Mouse (Mus musculus) C2C12 (cell line): Measurements from ENCODE around the gene Nek2. TPM values are rescaled to one million over a fixed set of nuclear protein-coding genes. Genes with fewer than 3 reads are reported as not detected.

Experiments
- H3K27me3 ChIP-seq: one replicate; pipeline ENCODE4 v1.6.1; 2011; ENCODE audit not compliant: control insufficient read depth, insufficient read depth, insufficient read length
- H3K36me3 ChIP-seq: one replicate; pipeline ENCODE4 v1.6.1; 2011; ENCODE audit not compliant: control insufficient read depth, insufficient read depth
- H3K4me3 ChIP-seq: one replicate; pipeline ENCODE4 v1.5.1; 2011; ENCODE audit warnings: mild to moderate bottlenecking, control low read depth; ENCODE audit not compliant: poor library complexity, insufficient read depth, severe bottlenecking
- H3K79me2 ChIP-seq: one replicate; pipeline ENCODE4 v1.6.1; 2011; ENCODE audit not compliant: control insufficient read depth, insufficient read depth
- H3K79me3 ChIP-seq: one replicate; pipeline ENCODE4 v1.6.1; 2011; ENCODE audit warnings: low read depth, control low read depth
- H3ac ChIP-seq: one replicate; pipeline ENCODE3; 2011; ENCODE audit warnings: low read depth; ENCODE audit not compliant: control insufficient read depth, insufficient read length
- CEBPB ChIP-seq: IDR thresholded peaks from one replicate; pipeline ENCODE4 v1.6.1; 2011; ENCODE audit warnings: low read depth, mild to moderate bottlenecking, control low read depth, moderate library complexity
- CTCF ChIP-seq: IDR thresholded peaks from one replicate; pipeline ENCODE4 v1.5.1; 2011; ENCODE audit not compliant: control insufficient read depth, insufficient read depth, insufficient read length
- FOSL1 ChIP-seq: IDR thresholded peaks from one replicate; pipeline ENCODE4 v1.8.0; 2011; ENCODE audit warnings: mild to moderate bottlenecking, low read length; ENCODE audit not compliant: poor library complexity, insufficient read depth, severe bottlenecking
- MAX ChIP-seq: IDR thresholded peaks from one replicate; pipeline ENCODE4 v1.6.1; 2011; ENCODE audit warnings: mild to moderate bottlenecking, control low read depth
- MYOD1 ChIP-seq: IDR thresholded peaks from one replicate; pipeline ENCODE4 v1.6.1; 2011; ENCODE audit warnings: low read depth; ENCODE audit not compliant: control insufficient read depth, insufficient read length
- MYOG ChIP-seq: IDR thresholded peaks from one replicate; pipeline ENCODE4 v1.6.1; 2011; ENCODE audit not compliant: control insufficient read depth, insufficient read length; ENCODE audit errors: extremely low read depth
- USF1 ChIP-seq: IDR thresholded peaks from one replicate; pipeline ENCODE4 v1.6.1; 2011; ENCODE audit warnings: low read depth, mild to moderate bottlenecking, control low read depth, moderate library complexity
- polyA plus RNA-seq: library from polyadenylated mRNA; unstranded; fragments of >200 nt; fragmentation: generic; extraction: Trizol; gene quantifications from one replicate; pipeline ENCODE4 v1.2.1, GENCODE M21; 2012; ENCODE audit warnings: missing spikeins

Gene Nek2
- polyA plus RNA-seq, 1 experiment: 47.6 TPM

- TF ChIP-seq FOSL1 (no peak), USF1 (no peak), MYOG (no peak), CEBPB (no peak), CTCF (no peak), MYOD1 (no peak), MAX (no peak)
- Histone ChIP-seq H3K79me2 (no peaks in the 10 kb centered on the region), H3K79me3 (no peaks in the 10 kb centered on the region), H3K4me3 (no peak overlapping the region), H3K36me3 (no peaks in the 10 kb centered on the region), H3ac (no peak overlapping the region), H3K27me3 (no peaks in the 10 kb centered on the region)
Measured at GRCm38 (mm10) chr1:191856886-191857651, 35.8 kb downstream of the Nek2 start.

GRCm38 (mm10) chr1:191858136-191858535, 36.9 kb downstream of the Nek2 start:
- H3K79me2 ChIP-seq: no peaks in the 10 kb centered on the region
- no peak overlapping the region for H3ac ChIP-seq
- no peak overlapping the region for H3K4me3 ChIP-seq
- TF ChIP-seq USF1: no peak
- H3K79me3 ChIP-seq: no peaks in the 10 kb centered on the region
- no peaks in the 10 kb centered on the region for H3K27me3 ChIP-seq
- H3K36me3 ChIP-seq: no peaks in the 10 kb centered on the region

GRCm38 (mm10) chr1:191859847-191860246, 38.6 kb downstream of the Nek2 start:
- Histone ChIP-seq H3K79me3 (no peaks in the 10 kb centered on the region), H3ac (no peak overlapping the region), H3K27me3 (no peaks in the 10 kb centered on the region), H3K79me2 (no peaks in the 10 kb centered on the region), H3K4me3 (no peak overlapping the region), H3K36me3 (no peaks in the 10 kb centered on the region)
- no peak for TF ChIP-seq CTCF
- TF ChIP-seq MYOG: no peak
- no peak for TF ChIP-seq FOSL1
- no peak for TF ChIP-seq MAX
- no peak for TF ChIP-seq CEBPB
- TF ChIP-seq MYOD1: no peak
- TF ChIP-seq USF1: no peak

- H3K79me2 ChIP-seq: no peaks in the 10 kb centered on the region
- H3ac ChIP-seq: no peak overlapping the region
- no peaks in the 10 kb centered on the region for H3K27me3 ChIP-seq
- H3K79me3 ChIP-seq: no peaks in the 10 kb centered on the region
- no peak overlapping the region for H3K4me3 ChIP-seq
- H3K36me3 ChIP-seq: no peaks in the 10 kb centered on the region
- TF ChIP-seq MYOD1 (no peak), CTCF (no peak), FOSL1 (no peak)
Measured at GRCm38 (mm10) chr1:191861247-191861646, 40.0 kb downstream of the Nek2 start.

- TF ChIP-seq MYOG: no peak
- Histone ChIP-seq H3ac (no peak overlapping the region), H3K79me2 (no peaks in the 10 kb centered on the region), H3K79me3 (no peaks in the 10 kb centered on the region), H3K36me3 (no peaks in the 10 kb centered on the region), H3K4me3 (no peak overlapping the region), H3K27me3 (no peaks in the 10 kb centered on the region)
Measured at GRCm38 (mm10) chr1:191863833-191864550, 42.7 kb downstream of the Nek2 start.

- no peaks in the 10 kb centered on the region for H3K36me3 ChIP-seq
- H3K79me2 ChIP-seq: no peaks in the 10 kb centered on the region
- H3K27me3 ChIP-seq: no peaks in the 10 kb centered on the region
- H3K79me3 ChIP-seq: no peaks in the 10 kb centered on the region
- no peak overlapping the region for H3ac ChIP-seq
- TF ChIP-seq CTCF (no peak), MYOD1 (no peak), USF1 (no peak), MAX (no peak), CEBPB (no peak), MYOG (no peak), FOSL1 (no peak)
- H3K4me3 ChIP-seq: no peak overlapping the region
Measured at GRCm38 (mm10) chr1:191864551-191865027, 43.3 kb downstream of the Nek2 start.
